Mouse (Mus musculus) G1E (cell line): ENCODE data around the gene Zdhhc12. TPM values are rescaled to one million over a fixed set of nuclear protein-coding genes. Genes with fewer than 3 reads are reported as not detected.

Experiments used
- ATAC-seq: 2 replicates; pipeline ENCODE4 v1.8.0; 2016; ENCODE audit warnings: mild to moderate bottlenecking; ENCODE audit not compliant: insufficient number of reproducible peaks, poor library complexity, low FRiP score, severe bottlenecking; ENCODE audit errors: extremely low read depth
- DNase-seq: peaks from one replicate; pipeline ENCODE4 v3.0.0; 2012; ENCODE audit warnings: low spot score
- H3K27me3 ChIP-seq: 2 replicates; pipeline ENCODE4 v1.6.1; 2012; ENCODE audit warnings: mild to moderate bottlenecking, low read length, inconsistent platforms; ENCODE audit not compliant: insufficient read depth
- H3K36me3 ChIP-seq: replicated peaks from 2 replicates; pipeline ENCODE3; 2012; ENCODE audit warnings: mild to moderate bottlenecking, inconsistent platforms
- H3K4me1 ChIP-seq: 2 replicates; pipeline ENCODE4 v1.6.1; 2012; ENCODE audit warnings: low read depth, low read length, inconsistent platforms, mixed read lengths; ENCODE audit not compliant: insufficient read depth
- H3K4me3 ChIP-seq: 2 replicates; pipeline ENCODE4 v1.5.1; 2012; ENCODE audit warnings: low read depth, mild to moderate bottlenecking, inconsistent platforms, low read length, moderate library complexity, mixed read lengths
- H3K9me3 ChIP-seq: replicated peaks from 2 replicates; pipeline ENCODE4 v1.6.1; 2012; ENCODE audit warnings: inconsistent platforms
- CTCF ChIP-seq: IDR thresholded peaks from 2 replicates; pipeline ENCODE4 v1.5.1; 2012; ENCODE audit warnings: low read depth, low read length, inconsistent platforms, mixed read lengths
- GATA1 ChIP-seq: IDR thresholded peaks from 2 replicates; pipeline ENCODE4 v1.6.1; 2012; ENCODE audit warnings: borderline replicate concordance, low read length, inconsistent platforms, mixed read lengths
- GATA2 ChIP-seq: IDR thresholded peaks from 2 replicates; pipeline ENCODE4 v1.6.1; 2012; ENCODE audit warnings: low read depth, low read length, inconsistent platforms, borderline replicate concordance
- POLR2AphosphoS5 ChIP-seq: IDR thresholded peaks from 2 replicates; pipeline ENCODE4 v1.6.1; 2012; ENCODE audit warnings: low read depth, low read length, inconsistent platforms; ENCODE audit not compliant: insufficient replicate concordance
- TAL1 ChIP-seq: conservative IDR thresholded peaks from 2 replicates; pipeline ENCODE4 v1.6.1; 2012; ENCODE audit warnings: low read depth, low read length, inconsistent platforms, mixed read lengths
- polyA plus RNA-seq: library from polyadenylated mRNA; stranded (reverse); fragments of >175 nt; gene quantifications from 2 replicates; pipeline ENCODE4 v1.2.3, GENCODE M21; 2012
- total RNA-seq, 2 experiments: library from RNA; stranded (forward) in 1 of 2; stranded (reverse) in 1 of 2; fragments of 200-1000 nt in 1 of 2; fragments of >200 nt in 1 of 2; fragmentation: Nextera tagmentation in 1 of 2; gene quantifications; 2 replicates each; pipeline ENCODE4 v1.2.3; 2014 to 2017

Zdhhc12 gene
- total and polyA plus RNA-seq, 3 experiments = 9.5 to 31.4 (median 25.4) TPM

DNA sequence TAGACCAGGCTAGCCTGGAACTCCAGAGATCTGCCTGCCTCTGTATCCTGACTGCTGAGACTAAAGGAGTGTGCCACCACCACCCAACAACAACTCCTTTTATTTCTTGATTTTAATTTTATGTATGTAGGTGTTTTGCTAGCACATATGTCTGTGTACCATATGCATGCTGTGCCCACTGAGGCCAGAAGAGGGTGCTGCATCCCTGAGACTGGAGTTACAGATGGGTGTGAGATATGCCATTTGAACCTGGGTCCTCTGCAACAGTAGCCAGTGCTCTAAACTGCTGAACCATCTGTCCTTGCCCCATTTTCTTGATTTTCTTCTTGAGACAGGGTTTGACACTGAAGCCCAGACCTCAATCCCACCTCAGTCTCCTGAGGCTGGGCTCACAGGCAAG lies 12.9 kb upstream of the Zdhhc12 start:
- Histone ChIP-seq H3K4me3 (no peak overlapping the region), H3K36me3 (peaks cover 85% of the 10 kb centered on the region), H3K4me1 (peaks cover 7% of the 10 kb centered on the region; the same call in 1 of the 2 replicates), H3K27me3 (no peaks in the 10 kb centered on the region; the same call in 1 of the 2 replicates), H3K9me3 (no peaks in the 10 kb centered on the region)
- 0 out of 2 replicates have a peak, but pooled peaks have one; percentile 4 for ATAC-seq
- no peak for TF ChIP-seq GATA2
- TF ChIP-seq GATA1 = no peak
- TF ChIP-seq TAL1 = no peak
- TF ChIP-seq POLR2AphosphoS5 = no peak
- TF ChIP-seq CTCF = peak; percentile 77
- DNase-seq = no peak

DNA sequence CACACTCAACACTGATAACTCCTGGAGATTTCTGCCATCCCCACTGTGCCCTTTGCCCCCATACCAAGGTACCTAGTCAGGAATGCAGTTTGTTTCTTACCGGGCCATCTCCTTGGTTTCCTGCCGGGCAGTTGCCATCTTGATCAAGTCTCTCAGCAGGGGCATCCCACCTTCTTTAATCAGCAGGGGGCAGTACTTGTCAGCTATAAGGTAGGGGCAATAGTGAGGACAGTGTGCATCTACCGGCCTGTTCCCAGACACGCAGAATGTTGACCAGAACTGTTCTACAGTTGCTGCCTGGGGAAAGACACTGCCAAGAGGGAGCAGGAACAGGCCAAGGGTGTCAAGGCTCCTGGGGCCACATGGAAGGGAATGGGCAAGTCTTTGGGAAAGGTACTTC lies 6.8 kb upstream of the Zdhhc12 start:
- Histone ChIP-seq H3K4me1 (peaks cover 32% of the 10 kb centered on the region), H3K27me3 (no peaks in the 10 kb centered on the region), H3K36me3 (peaks cover 84% of the 10 kb centered on the region), H3K4me3 (no peak overlapping the region), H3K9me3 (no peaks in the 10 kb centered on the region)
- DNase-seq (no peak), ATAC-seq (no peak)
- TF ChIP-seq GATA1 = no peak
- TF ChIP-seq TAL1 = no peak
- no peak for TF ChIP-seq POLR2AphosphoS5
- TF ChIP-seq CTCF = no peak

DNA sequence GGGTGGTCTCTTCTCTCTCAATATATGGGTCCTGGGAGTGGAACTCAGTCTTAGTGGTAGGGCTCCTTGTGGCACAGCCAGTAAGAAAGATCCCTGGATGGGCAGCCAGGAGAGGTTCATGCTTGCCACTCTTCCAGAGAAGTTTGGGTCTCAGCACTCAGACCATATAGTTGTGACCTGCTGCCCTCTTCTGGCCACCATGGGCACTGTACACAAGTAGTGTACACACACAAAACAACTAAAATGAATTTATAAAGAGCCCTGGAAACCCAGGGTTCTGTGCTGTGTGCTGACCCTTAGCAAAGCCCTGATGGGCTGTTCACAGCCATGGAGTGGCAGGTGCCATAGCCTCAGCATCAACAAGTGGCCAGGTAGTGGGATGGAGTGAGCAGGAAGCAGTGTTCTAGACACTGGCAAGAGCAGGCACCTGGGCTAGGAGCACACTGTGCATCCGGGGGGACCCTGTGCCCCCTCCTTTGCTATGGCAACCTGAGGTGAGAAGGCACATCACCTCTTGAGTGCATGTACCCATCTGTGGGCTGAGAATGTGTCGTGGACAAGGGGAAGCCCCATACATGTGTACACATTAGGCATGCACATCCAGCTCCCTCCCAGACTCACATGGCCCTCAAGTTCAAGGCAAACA lies 2.6 kb upstream of the Zdhhc12 start:
- H3K4me3 ChIP-seq = no peak overlapping the region
- ATAC-seq (no peak), DNase-seq (no peak)
- H3K27me3 ChIP-seq = no peaks in the 10 kb centered on the region
- no peak for TF ChIP-seq POLR2AphosphoS5
- TF ChIP-seq CTCF = peak; percentile 57
- no peak for TF ChIP-seq GATA2
- no peak for TF ChIP-seq TAL1
- peaks cover 72% of the 10 kb centered on the region for H3K36me3 ChIP-seq
- H3K4me1 ChIP-seq = peaks cover 60% of the 10 kb centered on the region
- H3K9me3 ChIP-seq = no peaks in the 10 kb centered on the region

DNA sequence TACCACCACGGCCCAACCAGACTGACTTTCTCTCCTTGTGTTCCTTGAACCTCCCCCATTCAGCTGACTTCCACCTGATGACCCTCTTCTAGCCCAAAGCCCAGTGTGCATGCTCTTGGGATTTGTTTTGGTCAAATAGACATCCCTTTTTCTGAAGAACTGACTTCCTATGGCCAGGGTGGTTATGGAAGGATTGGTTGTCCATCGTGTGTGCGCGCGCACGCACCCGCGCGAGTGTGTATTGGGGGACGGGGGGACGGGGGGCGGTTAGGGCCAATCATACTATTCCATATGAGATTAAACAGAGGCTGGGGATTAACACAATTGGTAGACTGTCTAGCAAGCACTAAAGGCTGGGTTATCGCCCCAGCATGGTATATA lies 750 bp upstream of the Zdhhc12 start:
- DNase-seq = no peak
- Histone ChIP-seq H3K9me3 (no peaks in the 10 kb centered on the region), H3K4me3 (peak overlapping the region; percentile 82), H3K4me1 (peaks cover 45% of the 10 kb centered on the region), H3K36me3 (peaks cover 71% of the 10 kb centered on the region), H3K27me3 (no peaks in the 10 kb centered on the region)
- TF ChIP-seq GATA1 (no peak), POLR2AphosphoS5 (no peak), CTCF (no peak), TAL1 (no peak), GATA2 (no peak)
- no peak for ATAC-seq

DNA sequence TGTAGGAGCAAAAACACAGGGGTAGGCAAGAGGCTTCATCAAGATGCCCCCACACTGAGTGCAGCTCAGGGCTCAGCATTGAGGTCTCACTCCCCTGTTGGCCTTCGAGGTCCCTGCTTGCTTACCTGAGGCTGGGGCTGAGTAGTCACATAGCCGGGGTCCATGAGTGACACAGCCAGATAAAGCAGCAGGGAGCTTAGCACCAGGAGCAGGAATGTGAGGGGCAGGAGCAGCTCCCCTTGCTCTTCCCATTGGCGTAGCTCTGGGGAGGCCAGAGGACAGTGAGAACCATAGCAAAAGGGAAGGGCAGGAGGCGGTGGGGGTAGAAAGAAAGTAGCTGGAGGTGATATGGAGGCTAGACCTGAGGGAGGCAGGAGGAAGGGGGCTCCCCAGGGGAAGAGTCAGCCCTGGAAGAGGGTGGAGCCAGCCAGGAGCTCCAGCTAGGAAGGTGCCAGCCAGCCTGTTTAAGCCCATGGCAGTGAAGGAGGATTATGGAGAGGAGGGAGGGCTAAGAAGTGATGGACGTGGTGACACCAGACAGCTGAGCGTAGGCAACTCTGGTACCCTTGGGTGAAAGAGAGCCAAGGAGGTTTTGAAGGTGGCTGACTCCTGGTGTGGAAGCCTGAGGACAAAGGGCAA lies 1.0 kb downstream of the Zdhhc12 start:
- DNase-seq (no peak), ATAC-seq (no peak)
- no peaks in the 10 kb centered on the region for H3K27me3 ChIP-seq
- no peaks in the 10 kb centered on the region for H3K9me3 ChIP-seq
- peaks cover 58% of the 10 kb centered on the region for H3K36me3 ChIP-seq
- H3K4me3 ChIP-seq = peak overlapping the region; percentile 82
- TF ChIP-seq TAL1 (no peak), GATA2 (no peak), POLR2AphosphoS5 (no peak), CTCF (no peak), GATA1 (no peak)
- peaks cover 39% of the 10 kb centered on the region for H3K4me1 ChIP-seq

DNA sequence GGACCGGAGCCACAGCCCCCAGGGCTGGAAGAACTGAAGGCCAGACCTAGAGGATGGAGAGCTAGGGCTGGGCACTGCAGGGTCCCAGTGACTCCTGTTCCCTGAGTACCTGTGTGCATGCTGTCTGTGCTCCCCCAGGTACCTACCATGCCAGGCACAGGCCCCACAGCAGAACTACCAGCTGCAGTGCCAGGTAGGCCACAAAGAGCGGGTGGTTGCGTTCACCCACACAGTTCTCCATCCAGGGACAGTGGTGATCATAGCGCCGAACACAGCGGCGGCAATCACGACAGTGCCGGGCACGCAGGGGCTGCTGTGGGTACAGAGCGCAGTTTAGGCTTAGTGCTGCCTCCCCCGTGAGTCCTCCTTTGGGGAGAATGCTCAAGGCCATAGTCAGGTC lies 1.9 kb downstream of the Zdhhc12 start:
- Histone ChIP-seq H3K9me3 (no peaks in the 10 kb centered on the region), H3K27me3 (no peaks in the 10 kb centered on the region), H3K4me1 (peaks cover 40% of the 10 kb centered on the region), H3K36me3 (peaks cover 49% of the 10 kb centered on the region), H3K4me3 (no peak overlapping the region)
- ATAC-seq = no peak
- TF ChIP-seq POLR2AphosphoS5 = no peak
- TF ChIP-seq TAL1 = no peak
- no peak for TF ChIP-seq CTCF
- TF ChIP-seq GATA2 = no peak
- no peak for TF ChIP-seq GATA1
- DNase-seq = no peak
